Mouse (Mus musculus): Measurements from ENCODE around the gene Tjp3.

GRCm38 (mm10) chr10:81233226-81233585, 58.2 kb downstream of the Tjp3 start:
- no peak for TF ChIP-seq CTCF (conservative IDR thresholded peaks at IDR 0.05; ENCODE audit: low read length)
- TF ChIP-seq POU5F1 (IDR thresholded peaks at IDR 0.05; ENCODE audit: borderline replicate concordance, low read length) = no peak
- no peak for TF ChIP-seq NANOG (IDR thresholded peaks at IDR 0.05; ENCODE audit: borderline replicate concordance, low read length)

All from E14TG2a.4 (cell line).